Mouse (Mus musculus): ENCODE data around the gene Zfyve9.

Zfyve9 gene

DNA sequence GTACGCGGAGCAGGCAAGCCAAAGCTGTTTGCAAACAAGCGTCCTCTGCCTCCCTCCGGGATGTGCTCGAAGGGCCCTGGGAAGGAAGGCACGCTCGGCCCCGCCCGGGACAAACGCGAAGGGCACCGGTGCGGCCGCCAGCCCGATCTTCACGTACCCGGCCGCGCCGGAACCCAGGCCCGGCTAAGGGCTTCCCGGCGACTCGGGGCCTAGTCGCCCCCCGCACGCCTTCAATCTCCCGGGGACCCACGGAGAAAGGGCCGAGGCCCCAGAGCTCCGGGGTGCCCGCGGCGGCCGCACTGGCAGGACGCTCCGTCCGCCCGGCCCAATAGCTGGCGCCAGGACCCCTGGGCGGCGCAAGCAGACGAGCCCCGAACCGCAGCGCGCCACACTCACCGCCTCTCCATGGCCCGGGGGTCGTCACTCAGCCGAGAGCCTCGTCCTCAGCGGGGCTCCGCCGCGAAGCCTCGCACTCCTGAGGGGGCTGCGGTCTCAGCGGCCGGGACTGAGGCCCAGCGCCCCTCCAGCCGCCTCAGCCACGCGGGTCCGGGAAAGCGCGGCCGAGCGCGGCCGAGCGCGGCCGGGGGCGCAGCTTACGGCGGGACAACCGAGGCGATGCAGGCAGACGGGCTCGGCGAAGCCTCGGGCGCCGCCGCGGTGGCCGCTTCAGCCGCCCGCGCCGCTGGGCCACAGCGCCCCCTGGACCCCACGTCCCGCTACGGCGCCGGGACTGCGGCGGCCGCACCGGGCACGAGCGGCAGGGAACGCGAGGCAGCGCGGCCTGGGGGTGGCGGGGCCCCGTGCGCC lies at the start of gene Zfyve9:
TSS of gene Zfyve9 (minus strand) at position 742 of the 807 bp plus-strand sequence.
- DNase-seq (ENCODE audit: low spot score): no peak

GRCm38 (mm10) chr4:108826643-108827042 lies 46.0 kb upstream of the Zfyve9 start:
- DNase-seq (ENCODE audit: low spot score): no peak

- DNase-seq (ENCODE audit: low spot score): no peak
Measured at GRCm38 (mm10) chr4:108826096-108826495, 45.5 kb upstream of the Zfyve9 start.

DNA sequence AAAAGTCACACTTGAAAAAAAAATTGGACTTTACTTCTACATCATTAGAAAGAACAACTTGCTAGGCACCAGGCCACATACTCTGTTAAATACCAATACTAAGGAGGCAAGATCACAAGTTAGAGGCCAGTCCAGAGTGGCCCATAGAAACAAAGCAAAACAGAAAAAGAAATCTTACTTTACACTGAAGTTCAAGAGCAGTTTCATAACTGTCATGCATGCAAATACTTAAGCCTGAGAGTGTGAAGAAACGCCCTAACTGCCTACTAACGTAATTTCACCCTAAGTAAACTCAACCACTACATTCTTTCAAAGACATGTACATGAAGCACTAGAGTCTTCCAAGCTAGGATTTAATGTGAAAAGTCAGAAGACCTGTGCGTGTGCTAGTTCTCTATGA lies 45.1 kb upstream of the Zfyve9 start:
- no peak for DNase-seq (ENCODE audit: low spot score)

- DNase-seq (ENCODE audit: low spot score): no peak
Measured at GRCm38 (mm10) chr4:108811550-108811949, 31.0 kb upstream of the Zfyve9 start.

- DNase-seq (ENCODE audit: low spot score): no peak
Measured at GRCm38 (mm10) chr4:108811142-108811541, 30.5 kb upstream of the Zfyve9 start.

GRCm38 (mm10) chr4:108803535-108803934 lies 22.9 kb upstream of the Zfyve9 start:
- no peak for DNase-seq (ENCODE audit: low spot score)

DNA sequence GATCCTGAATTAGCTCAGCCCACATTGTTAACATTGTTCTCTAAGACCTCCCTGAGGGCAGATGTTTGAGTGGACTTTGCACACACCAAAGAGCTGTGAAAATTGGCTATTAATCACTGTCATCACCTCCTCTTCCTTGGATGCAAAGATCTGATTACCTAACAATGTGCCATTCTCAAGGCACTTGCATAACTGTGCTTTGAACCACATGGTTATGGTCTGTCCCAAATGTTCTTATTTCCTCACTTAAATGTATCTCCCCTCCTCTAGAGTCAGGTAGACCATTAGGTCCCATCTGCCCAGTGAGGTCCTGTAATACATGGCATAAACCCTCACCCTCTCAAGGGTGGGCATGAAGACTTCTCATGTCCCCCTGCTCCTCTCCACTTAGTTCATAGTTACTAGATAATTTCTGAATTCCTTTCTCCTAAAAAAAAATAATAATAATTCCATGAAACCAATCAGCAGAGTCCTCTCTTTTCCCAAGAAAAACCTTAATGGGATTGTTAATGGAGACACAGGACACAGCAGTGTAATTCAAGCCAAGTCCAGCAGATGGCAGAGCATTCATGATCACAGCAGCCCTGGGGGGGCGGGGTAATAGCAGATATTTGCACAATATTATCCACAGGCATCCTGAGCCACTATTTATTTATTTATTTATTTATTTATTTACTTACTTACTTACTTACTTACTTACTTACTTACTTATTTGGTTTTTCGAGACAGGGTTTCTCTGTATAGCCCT lies 17.7 kb upstream of the Zfyve9 start:
- peak; percentile 73 for DNase-seq (ENCODE audit: low spot score)

GRCm38 (mm10) chr4:108796701-108797100 lies 16.1 kb upstream of the Zfyve9 start:
- no peak for DNase-seq (ENCODE audit: low spot score)

DNA sequence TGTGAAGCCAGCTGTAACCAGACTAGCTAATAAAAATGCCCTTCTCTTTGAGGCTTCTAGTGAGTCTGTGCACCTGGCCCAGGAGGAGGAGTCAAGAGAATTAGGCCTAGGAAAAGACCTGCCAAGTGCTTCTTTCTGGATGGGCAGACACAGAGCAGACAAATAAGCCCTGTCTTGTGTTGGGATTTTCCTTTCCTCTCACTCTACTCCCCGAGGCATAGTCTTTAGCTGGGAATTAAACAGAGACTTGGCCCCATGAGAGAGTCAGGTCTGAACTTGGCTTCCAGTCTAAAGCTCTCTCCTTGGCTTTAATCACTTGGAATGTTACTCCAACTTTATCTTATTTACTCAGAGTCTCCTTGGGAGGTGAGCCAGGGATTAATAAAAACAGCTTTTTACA lies 13.3 kb upstream of the Zfyve9 start:
- no peak for DNase-seq (ENCODE audit: low spot score)

DNA sequence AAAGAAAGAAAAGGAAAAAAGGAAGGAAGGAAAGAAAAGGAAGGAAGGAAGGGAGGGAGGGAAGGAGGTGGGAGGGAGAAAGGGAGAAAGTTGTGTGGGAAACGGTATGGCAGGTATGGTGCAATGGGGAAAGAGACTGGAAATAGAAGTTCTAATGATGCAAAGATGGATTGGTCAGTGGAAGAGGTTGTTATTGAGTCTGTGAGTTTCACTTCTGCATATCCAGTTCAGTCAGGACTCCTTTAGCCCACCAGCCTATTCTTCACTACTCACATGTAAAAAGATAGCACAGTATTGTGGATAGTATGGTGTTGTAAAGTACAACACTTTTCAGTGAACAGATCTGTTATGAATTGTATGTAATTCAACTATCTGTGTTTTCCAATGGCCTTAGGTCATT lies 9.9 kb upstream of the Zfyve9 start:
- DNase-seq (ENCODE audit: low spot score): no peak

- DNase-seq (ENCODE audit: low spot score): no peak
Measured at GRCm38 (mm10) chr4:108789258-108789936, 8.8 kb upstream of the Zfyve9 start.

DNA sequence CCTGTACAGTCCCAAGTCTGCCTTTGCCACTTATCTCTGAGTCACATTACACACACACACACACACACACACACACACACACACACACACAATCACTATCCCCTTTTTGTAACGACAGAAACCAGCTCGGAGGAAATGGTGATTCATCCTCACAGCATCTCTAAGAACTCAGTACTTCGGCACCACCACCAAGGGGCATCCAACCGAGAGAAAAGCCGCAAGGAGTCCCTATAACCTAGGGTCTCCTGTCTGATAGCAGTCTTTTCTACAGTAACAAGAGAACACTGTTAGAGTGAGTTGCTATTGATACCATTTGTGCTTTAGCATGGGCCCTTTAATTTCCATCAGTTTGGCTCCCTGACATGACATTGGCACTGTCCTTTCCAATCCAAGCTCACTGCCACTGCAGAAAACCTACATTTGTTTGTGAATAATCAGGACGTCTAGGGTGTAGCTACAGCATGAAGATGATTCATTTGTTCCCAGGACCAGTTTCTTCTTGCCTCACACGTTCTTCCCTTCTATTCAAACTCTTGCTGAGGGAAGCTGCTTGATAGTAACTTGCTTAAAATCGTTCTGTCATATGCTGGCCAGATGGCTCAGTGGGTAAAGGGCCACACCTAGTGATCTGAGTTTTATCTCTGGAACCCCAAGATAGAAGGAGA lies 2.0 kb upstream of the Zfyve9 start:
- DNase-seq (ENCODE audit: low spot score): no peak

GRCm38 (mm10) chr4:108781596-108781995 lies 998 bp upstream of the Zfyve9 start:
- no peak for DNase-seq (ENCODE audit: low spot score)

- no peak for DNase-seq (ENCODE audit: low spot score)
Measured at GRCm38 (mm10) chr4:108780864-108781205, 237 bp upstream of the Zfyve9 start.

DNA sequence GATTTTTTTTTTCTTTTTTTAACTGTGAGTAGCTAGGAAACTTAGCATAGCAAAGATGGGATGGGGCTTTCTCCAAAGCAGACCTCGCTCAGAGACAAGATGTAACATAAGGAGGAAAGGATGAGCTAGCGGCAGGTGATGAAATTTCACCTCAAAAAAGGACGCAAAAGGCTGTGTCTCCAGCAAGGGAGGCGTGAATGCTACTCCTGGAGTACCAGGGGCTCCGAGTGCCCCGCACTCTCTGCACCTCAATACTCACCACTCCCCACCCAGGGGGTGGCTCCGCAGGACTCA lies 888 bp downstream of the Zfyve9 start:
- DNase-seq (ENCODE audit: low spot score): no peak

GRCm38 (mm10) chr4:108768527-108768926 lies 12.1 kb downstream of the Zfyve9 start:
- no peak for DNase-seq (ENCODE audit: low spot score)

GRCm38 (mm10) chr4:108759583-108759982 lies 21.0 kb downstream of the Zfyve9 start:
- no peak for DNase-seq (ENCODE audit: low spot score)

DNA sequence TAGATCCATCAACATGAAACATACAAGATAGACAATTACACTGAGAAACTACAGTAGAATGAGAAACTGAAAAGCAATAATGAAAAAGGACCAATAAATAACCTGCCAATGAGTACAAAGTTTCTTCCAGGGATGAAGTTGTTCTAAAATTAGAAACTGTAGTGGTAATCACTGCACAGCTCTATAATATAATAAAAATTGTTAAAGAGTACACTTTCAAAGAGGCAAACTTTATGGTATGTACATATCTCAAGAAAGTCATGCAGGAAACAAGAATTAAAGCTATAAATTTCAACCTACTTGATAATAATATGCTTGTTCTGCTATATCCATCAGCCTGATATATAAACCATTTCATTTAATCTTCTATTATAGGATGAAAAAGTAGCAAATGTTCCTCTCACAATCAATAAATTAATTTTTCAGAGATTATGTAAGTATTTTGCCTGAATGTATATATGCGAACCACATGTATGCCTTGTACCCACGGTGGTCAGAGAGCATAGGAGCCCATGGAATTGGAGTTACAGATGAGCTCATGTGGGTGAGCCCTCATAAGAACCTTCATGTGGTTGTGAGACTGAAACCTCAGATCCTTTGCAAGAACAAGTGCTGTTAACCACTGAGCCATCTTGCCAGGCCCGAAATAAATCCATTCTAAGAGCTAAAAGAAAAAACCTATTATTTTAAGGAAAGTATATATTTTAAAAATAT lies 34.3 kb downstream of the Zfyve9 start:
- DNase-seq (ENCODE audit: low spot score): no peak

DNA sequence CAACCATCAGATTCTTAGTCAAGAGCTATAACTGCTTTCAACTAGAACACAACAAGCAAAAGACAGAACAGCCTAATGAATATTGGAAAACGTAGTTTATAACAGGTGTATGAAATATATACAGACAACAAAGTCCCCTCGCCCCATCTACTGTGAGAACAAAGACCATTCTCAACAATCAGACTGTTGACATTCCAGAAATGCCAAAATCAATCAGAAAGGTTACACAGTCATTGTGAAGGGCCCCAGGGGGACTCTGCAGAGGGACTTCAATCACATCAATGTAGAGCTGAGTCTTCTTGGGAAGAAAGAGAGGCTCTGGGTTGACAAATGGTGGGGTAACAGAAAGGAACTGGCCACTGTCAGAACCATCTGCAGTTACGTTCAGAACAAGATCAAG lies 49.0 kb downstream of the Zfyve9 start:
- no peak for DNase-seq (ENCODE audit: low spot score)

DNA sequence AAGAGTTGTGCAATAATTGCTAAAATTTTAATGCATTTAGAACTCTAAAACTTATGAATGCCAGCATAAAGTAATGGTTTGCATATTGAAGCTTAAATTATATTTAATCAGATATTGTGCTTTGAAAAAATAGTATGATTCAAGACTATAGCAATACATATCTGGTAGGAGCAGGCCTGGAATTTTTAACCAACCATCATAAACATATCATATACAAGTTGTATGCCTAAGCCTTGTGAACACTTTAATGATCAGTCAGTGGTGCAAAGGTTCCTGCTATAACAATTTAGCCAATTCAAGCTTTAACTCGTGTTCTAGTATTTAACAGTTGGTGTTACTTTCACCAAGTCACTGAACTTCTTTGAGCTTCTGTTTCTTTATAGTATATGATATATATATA lies 50.1 kb downstream of the Zfyve9 start:
- DNase-seq (ENCODE audit: low spot score): no peak

- no peak for DNase-seq (ENCODE audit: low spot score)
Measured at GRCm38 (mm10) chr4:108724102-108724501, 56.5 kb downstream of the Zfyve9 start.

Data from layer of hippocampus, adult 9-10 months (tissue).